Mouse (Mus musculus) ES-Bruce4 (cell line): ENCODE measurements around the gene Scn3a.

ENCODE experiments used
- CTCF ChIP-seq: IDR thresholded peaks from one replicate; pipeline ENCODE4 v1.8.1; 2011; ENCODE audit warnings: low read depth, low read length
- EP300 ChIP-seq: IDR thresholded peaks from 2 replicates; pipeline ENCODE4 v1.6.1; 2011; ENCODE audit warnings: low read depth, low read length; ENCODE audit not compliant: insufficient read depth
- POLR2A ChIP-seq: IDR thresholded peaks from one replicate; pipeline ENCODE4 v1.8.1; 2011; ENCODE audit warnings: low read length; ENCODE audit not compliant: insufficient read depth

- TF ChIP-seq CTCF (no peak), POLR2A (no peak), EP300 (no peak)
These were observed 86.3 kb downstream of the Scn3a start for GRCm38 (mm10) chr2:65481007-65481672.
